Mouse (Mus musculus): ENCODE data around the gene Nupr1. TPM values are rescaled to one million over a fixed set of nuclear protein-coding genes. Genes with fewer than 3 reads are reported as not detected.
A peak's percentile ranks its signal among the peaks of the same experiment; 100 is the strongest.

The Nupr1 gene
- polyA plus RNA-seq (2015; fragmentation: Nextera tagmentation; extraction: Ambion mirVana), result 14.2 and 19.8 TPM in 2 replicates

DNA sequence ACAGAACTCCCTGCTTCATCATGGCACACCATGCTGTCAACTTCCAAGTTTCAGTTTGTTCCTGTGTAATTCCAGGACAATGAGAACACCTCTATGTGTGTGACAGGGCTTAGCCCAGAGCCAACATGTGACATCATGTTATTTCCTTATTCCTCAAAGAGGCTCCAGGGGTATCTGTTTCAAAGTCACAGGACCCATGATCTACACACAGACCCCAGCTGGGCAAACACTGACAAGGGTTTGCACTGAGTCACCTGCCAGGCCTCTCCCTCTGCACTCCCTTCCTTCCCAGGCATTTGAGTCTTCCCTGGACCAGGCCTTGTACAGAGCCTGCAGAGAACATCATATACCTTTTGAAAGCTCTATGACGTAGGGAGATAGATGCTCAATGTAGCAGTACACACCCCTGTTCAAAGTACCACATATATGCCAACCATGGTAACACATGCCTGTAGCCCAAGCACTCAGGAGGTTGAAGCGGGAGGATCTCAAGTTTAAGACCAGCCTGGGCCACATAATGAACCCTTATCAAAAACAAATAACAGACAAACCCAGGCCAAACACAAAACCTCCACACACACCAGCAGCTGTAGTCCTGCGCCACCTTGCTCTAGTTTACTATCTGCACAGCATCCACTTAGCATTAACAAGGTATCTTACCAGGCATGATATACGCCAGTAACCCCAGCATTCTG lies at the start of gene Nupr1:
TSS of gene Nupr1 (minus strand) at position 38 of the 695 bp plus-strand sequence.
- Histone ChIP-seq H3K27ac (no peak within 1 kb of the TSS), H3K4me3 (no peak within 1 kb of the TSS), H3K36me3 (no peaks in the 10 kb centered on the region), H3K9ac (no peak within 1 kb of the TSS; the same call in 1 of the 2 replicates), H3K27me3 (0 out of 2 replicates have a peak, but pooled peaks cover 4% of the 10 kb centered on the region), H3K9me3 (replicated peaks) (no peaks in the 10 kb centered on the region), H3K4me2 (no peak within 1 kb of the TSS), H3K4me1 (replicated peaks) (peaks cover 2% of the 10 kb centered on the region; the same call in 1 of the 2 replicates)
- 89% methylated on average over 4 of the region's 4 CpGs for WGBS
- no peak for ATAC-seq (replicated peaks; ENCODE audit: insufficient number of reproducible peaks, insufficient read depth, low FRiP score, low read depth)

- Histone ChIP-seq H3K4me2 (no peak overlapping the region), H3K9ac (no peak overlapping the region), H3K27me3 (no peaks in the 10 kb centered on the region), H3K27ac (no peak overlapping the region), H3K9me3 (replicated peaks) (no peaks in the 10 kb centered on the region), H3K4me3 (no peak overlapping the region), H3K36me3 (no peaks in the 10 kb centered on the region), H3K4me1 (replicated peaks) (peaks cover 16% of the 10 kb centered on the region)
- ATAC-seq (replicated peaks; ENCODE audit: insufficient number of reproducible peaks, insufficient read depth, low FRiP score, low read depth), result no peak
- 89% methylated on average over 5 of the region's 5 CpGs for WGBS
Measured at GRCm38 (mm10) chr7:126679683-126680082, 49.0 kb upstream of the Nupr1 start.

DNA sequence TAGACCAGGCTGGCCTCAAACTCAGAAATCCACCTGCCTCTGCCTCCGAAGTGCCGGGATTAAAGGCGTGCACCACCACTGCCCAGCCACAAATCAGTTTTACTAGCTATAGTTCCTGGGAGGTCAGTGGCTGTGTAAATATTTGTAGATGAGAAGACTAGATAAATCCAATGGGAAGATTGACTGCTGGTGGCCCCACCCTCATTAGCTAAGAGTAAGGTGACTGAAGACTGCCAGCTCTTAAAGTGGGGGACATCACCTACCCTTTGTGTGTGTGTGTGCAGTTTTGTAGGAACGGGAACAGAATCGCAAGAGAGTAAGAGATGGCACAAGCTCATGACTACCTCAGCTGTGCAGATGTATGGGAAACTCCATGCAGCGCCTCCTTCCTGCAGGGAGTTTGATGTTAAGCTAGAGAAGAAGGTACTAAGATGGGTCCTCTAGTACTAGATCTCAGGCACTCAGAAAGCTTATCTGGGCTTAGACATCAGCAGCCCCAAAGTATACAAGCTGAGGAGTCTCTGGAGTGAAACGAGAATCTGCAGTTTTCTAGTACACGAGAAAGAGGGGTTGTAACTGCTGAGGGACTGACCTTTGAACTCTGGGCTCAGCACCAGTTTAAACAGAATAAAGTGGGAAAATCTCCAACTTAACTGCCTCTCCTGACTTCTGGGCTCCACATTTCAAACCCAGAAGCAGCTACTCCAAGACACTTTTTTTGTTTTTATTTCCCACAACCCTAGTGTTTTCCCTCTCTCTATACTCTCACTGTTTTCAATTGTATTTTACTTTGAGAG lies 48.1 kb upstream of the Nupr1 start:
- Histone ChIP-seq H3K4me1 (replicated peaks) (peaks cover 16% of the 10 kb centered on the region), H3K36me3 (no peaks in the 10 kb centered on the region), H3K9me3 (replicated peaks) (no peaks in the 10 kb centered on the region), H3K27ac (no peak overlapping the region), H3K4me2 (no peak overlapping the region), H3K27me3 (no peaks in the 10 kb centered on the region), H3K9ac (no peak overlapping the region), H3K4me3 (no peak overlapping the region)
- ATAC-seq (replicated peaks; ENCODE audit: insufficient number of reproducible peaks, insufficient read depth, low FRiP score, low read depth), result no peak
- WGBS, result 80% methylated on average over 8 of the region's 8 CpGs

DNA sequence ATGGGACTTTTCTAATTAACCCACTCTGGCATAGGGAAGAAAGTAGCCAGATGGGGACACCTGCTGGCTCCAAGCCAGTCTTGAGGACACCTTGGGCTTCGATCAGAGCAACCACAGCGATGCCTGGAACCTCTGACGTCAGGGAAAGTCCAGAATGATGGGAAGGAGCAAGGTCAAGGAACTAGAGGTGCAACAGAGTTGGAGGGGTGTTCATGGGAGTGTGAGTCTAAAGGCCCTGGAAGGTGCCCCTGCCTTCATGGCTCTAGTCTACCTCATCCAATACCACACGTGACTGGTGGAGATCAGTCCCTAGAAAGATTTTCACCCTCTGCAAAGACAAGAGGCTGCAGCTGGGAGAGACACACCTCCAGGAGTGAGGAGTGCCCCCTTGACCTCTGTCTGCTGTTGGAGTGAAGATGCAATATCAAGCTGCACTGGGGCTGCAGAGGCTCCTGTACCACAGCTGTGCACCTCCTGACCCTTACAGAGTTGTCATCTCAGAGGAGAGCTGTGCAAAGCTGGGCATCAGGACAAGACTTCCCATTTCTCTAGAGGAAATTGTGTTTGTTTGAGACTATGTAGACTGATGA lies 46.1 kb upstream of the Nupr1 start:
- no peaks in the 10 kb centered on the region for H3K27me3 ChIP-seq
- H3K9me3 ChIP-seq (replicated peaks), result no peaks in the 10 kb centered on the region
- H3K27ac ChIP-seq, result peak overlapping the region; percentile 84
- peaks cover 16% of the 10 kb centered on the region for H3K4me1 ChIP-seq (replicated peaks)
- no peak for ATAC-seq (replicated peaks; ENCODE audit: insufficient number of reproducible peaks, insufficient read depth, low FRiP score, low read depth)
- peaks cover 7% of the 10 kb centered on the region for H3K36me3 ChIP-seq
- no peak overlapping the region for H3K4me3 ChIP-seq
- peak overlapping the region; percentile 42; the same call in 1 of the 2 replicates for H3K4me2 ChIP-seq
- H3K9ac ChIP-seq, result no peak overlapping the region
- WGBS, result 63% methylated on average over 4 of the region's 4 CpGs

GRCm38 (mm10) chr7:126676207-126676606 lies 45.5 kb upstream of the Nupr1 start, which contains the start of gene Sult1a1:
TSS of gene Sult1a1 (minus strand) at chr7:126676432.
- Histone ChIP-seq H3K9me3 (replicated peaks) (no peaks in the 10 kb centered on the region), H3K9ac (no peak within 1 kb of the TSS), H3K27me3 (no peaks in the 10 kb centered on the region), H3K4me3 (peak within 1 kb of the TSS; percentile 16; the same call in 1 of the 2 replicates), H3K4me1 (replicated peaks) (peaks cover 16% of the 10 kb centered on the region), H3K4me2 (peak within 1 kb of the TSS; percentile 42), H3K27ac (peak within 1 kb of the TSS; percentile 84), H3K36me3 (peaks cover 7% of the 10 kb centered on the region)
- 24% methylated on average over 1 of the region's 1 CpGs for WGBS
- peak; percentile 75 for ATAC-seq (replicated peaks; ENCODE audit: insufficient number of reproducible peaks, insufficient read depth, low FRiP score, low read depth)

DNA sequence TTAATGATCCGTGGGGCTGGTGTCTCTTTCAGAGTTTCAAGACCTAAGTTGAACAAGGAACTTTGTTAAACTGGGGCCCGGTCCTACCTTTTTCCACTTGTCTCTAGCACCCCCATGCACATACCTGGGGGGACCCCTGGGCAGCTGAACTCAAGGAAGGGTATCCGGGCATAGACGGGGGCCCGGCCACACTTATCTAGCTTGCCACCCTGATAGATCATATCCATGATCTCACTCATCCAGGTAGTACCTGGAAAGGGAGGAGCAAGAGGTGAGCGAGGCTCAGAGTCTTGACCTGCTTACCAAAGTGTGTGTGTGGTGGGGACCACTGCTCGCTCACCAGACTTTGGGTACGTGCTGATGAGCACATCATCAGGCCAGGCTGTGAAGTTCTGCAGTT lies 44.4 kb upstream of the Nupr1 start:
- Histone ChIP-seq H3K27ac (no peak overlapping the region), H3K4me2 (0 out of 2 replicates have a peak overlapping the region, but pooled peaks have one; percentile 42), H3K36me3 (peaks cover 7% of the 10 kb centered on the region), H3K9ac (no peak overlapping the region), H3K9me3 (replicated peaks) (no peaks in the 10 kb centered on the region), H3K27me3 (no peaks in the 10 kb centered on the region), H3K4me3 (no peak overlapping the region), H3K4me1 (replicated peaks) (peaks cover 20% of the 10 kb centered on the region)
- WGBS, result 89% methylated on average over 8 of the region's 8 CpGs
- ATAC-seq (replicated peaks; ENCODE audit: insufficient number of reproducible peaks, insufficient read depth, low FRiP score, low read depth), result no peak

DNA sequence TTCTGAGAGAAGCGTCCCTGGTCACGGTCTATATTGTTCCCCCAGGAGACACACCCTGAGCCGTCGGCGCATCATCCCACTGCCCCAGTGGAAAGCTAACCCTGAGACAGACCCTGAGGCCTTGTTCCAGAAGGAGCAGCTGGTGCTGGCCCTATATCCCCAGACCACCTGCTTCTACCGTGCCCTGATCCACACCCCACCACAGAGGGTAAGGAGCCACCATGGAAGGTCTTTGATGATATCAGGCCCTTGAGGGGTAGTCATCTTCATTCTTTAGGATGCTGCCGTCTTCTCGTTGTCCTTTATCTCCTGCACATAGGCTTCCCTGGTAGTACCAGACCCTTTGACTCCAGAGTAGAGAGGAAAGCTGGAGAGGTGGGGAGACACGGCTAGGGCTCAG lies 41.5 kb upstream of the Nupr1 start:
- 91% methylated on average over 9 of the region's 9 CpGs for WGBS

GRCm38 (mm10) chr7:126670152-126670551 lies 39.5 kb upstream of the Nupr1 start:
- H3K36me3 ChIP-seq, result peaks cover 14% of the 10 kb centered on the region
- no peak for ATAC-seq (replicated peaks; ENCODE audit: insufficient number of reproducible peaks, insufficient read depth, low FRiP score, low read depth)
- no peak overlapping the region for H3K4me3 ChIP-seq
- no peak overlapping the region for H3K27ac ChIP-seq
- 0 out of 2 replicates have a peak, but pooled peaks cover 3% of the 10 kb centered on the region for H3K4me1 ChIP-seq (replicated peaks)
- no peak overlapping the region for H3K9ac ChIP-seq
- H3K4me2 ChIP-seq, result no peak overlapping the region
- WGBS, result 75% methylated on average over 3 of the region's 3 CpGs
- no peaks in the 10 kb centered on the region for H3K9me3 ChIP-seq (replicated peaks)
- no peaks in the 10 kb centered on the region for H3K27me3 ChIP-seq

More for the DNA sequence above, 41.5 kb upstream of the Nupr1 start:
- H3K27ac ChIP-seq, result no peak overlapping the region
- H3K4me2 ChIP-seq, result no peak overlapping the region
- no peak for ATAC-seq (replicated peaks; ENCODE audit: insufficient number of reproducible peaks, insufficient read depth, low FRiP score, low read depth)
- peaks cover 20% of the 10 kb centered on the region for H3K4me1 ChIP-seq (replicated peaks)
- peaks cover 7% of the 10 kb centered on the region for H3K36me3 ChIP-seq
- H3K27me3 ChIP-seq, result no peaks in the 10 kb centered on the region
- no peak overlapping the region for H3K9ac ChIP-seq
- H3K9me3 ChIP-seq (replicated peaks), result no peaks in the 10 kb centered on the region
- H3K4me3 ChIP-seq, result no peak overlapping the region

DNA sequence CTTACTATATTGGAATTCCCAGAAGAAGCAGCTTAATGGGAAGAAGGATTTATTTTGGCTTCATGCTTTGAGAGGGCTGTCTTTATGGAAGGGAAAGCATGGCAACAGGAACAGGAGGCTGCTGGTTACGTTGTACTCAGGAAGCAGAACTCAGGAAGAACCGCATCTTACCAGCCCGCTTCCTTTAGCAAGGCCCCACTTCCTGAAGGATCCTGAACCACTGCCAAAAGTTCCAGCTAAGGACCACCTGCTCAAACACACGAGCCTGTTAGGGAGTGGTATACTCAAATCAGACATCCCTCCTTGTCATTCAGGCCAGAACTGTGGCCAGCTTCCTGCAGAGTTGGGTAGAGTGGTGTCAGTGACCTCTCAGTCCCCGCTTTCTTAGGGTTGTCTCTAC lies 37.8 kb upstream of the Nupr1 start:
- H3K9me3 ChIP-seq (replicated peaks), result no peaks in the 10 kb centered on the region
- no peaks in the 10 kb centered on the region for H3K27me3 ChIP-seq
- H3K27ac ChIP-seq, result peak overlapping the region; percentile 77
- H3K4me2 ChIP-seq, result no peak overlapping the region
- ATAC-seq (replicated peaks; ENCODE audit: insufficient number of reproducible peaks, insufficient read depth, low FRiP score, low read depth), result peak; percentile 62
- 0 out of 2 replicates have a peak, but pooled peaks cover 3% of the 10 kb centered on the region for H3K4me1 ChIP-seq (replicated peaks)
- no peak overlapping the region for H3K4me3 ChIP-seq
- H3K9ac ChIP-seq, result no peak overlapping the region
- WGBS, result 65% methylated on average over 5 of the region's 5 CpGs
- peaks cover 19% of the 10 kb centered on the region for H3K36me3 ChIP-seq

- WGBS, result 83% methylated on average over 9 of the region's 9 CpGs
- Histone ChIP-seq H3K9ac (no peak overlapping the region), H3K36me3 (peaks cover 16% of the 10 kb centered on the region), H3K27me3 (no peaks in the 10 kb centered on the region), H3K27ac (peak overlapping the region; percentile 77), H3K4me3 (no peak overlapping the region), H3K4me1 (replicated peaks) (0 out of 2 replicates have a peak, but pooled peaks cover 3% of the 10 kb centered on the region), H3K4me2 (no peak overlapping the region), H3K9me3 (replicated peaks) (no peaks in the 10 kb centered on the region)
- ATAC-seq (replicated peaks; ENCODE audit: insufficient number of reproducible peaks, insufficient read depth, low FRiP score, low read depth), result no peak
Measured at GRCm38 (mm10) chr7:126667495-126668090, 36.9 kb upstream of the Nupr1 start.

DNA sequence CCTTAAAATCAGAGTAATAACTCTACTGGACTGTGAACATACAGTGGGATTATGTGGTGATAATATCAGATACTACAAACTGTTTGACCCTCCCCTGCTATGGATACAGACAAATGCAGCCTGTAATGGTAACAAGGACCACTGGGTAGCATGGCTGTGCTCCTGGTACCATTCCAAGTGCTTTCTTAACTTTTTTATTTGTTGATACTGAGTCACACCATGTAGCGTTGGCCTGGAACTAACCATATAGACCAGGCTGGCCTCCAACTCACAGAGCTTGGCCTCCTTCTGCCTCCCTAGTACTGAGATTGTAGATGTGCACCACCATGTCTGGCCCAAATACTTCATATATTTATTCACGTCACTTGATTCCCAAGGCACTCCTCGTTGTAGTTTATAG lies 34.6 kb upstream of the Nupr1 start:
- no peaks in the 10 kb centered on the region for H3K9me3 ChIP-seq (replicated peaks)
- no peak overlapping the region for H3K9ac ChIP-seq
- 86% methylated on average over 3 of the region's 3 CpGs for WGBS
- 0 out of 2 replicates have a peak, but pooled peaks cover under 1% of the 10 kb centered on the region for H3K4me1 ChIP-seq (replicated peaks)
- peaks cover 16% of the 10 kb centered on the region; the same call in 1 of the 2 replicates for H3K36me3 ChIP-seq
- no peak overlapping the region for H3K4me3 ChIP-seq
- no peak overlapping the region for H3K4me2 ChIP-seq
- no peak overlapping the region for H3K27ac ChIP-seq
- no peak for ATAC-seq (replicated peaks; ENCODE audit: insufficient number of reproducible peaks, insufficient read depth, low FRiP score, low read depth)
- no peaks in the 10 kb centered on the region for H3K27me3 ChIP-seq
